Mouse (Mus musculus): ENCODE results near the gene Eif4a1.
A peak's percentile ranks its signal among the peaks of the same experiment; 100 is the strongest.
"Not testable (repeated sequence)": the region's sequence is repeated elsewhere in the genome, so short reads cannot be mapped to it uniquely, and the experiment has no call there.

The Eif4a1 gene

GRCm38 (mm10) chr11:69632284-69633089 is 39.7 kb downstream of the Eif4a1 start, which contains the start of gene Fxr2:
TSS of gene Fxr2 (plus strand) at chr11:69632990.
- peak; percentile 100 for DNase-seq

- DNase-seq = no peak
These were observed 42.4 kb downstream of the Eif4a1 start for GRCm38 (mm10) chr11:69629802-69630201.

- DNase-seq = peak; percentile 84
These were observed 43.9 kb downstream of the Eif4a1 start for GRCm38 (mm10) chr11:69628286-69628685.

- DNase-seq = not testable (repeated sequence)
These were observed 47.9 kb downstream of the Eif4a1 start for GRCm38 (mm10) chr11:69624339-69624738.

GRCm38 (mm10) chr11:69623006-69623405 is 49.2 kb downstream of the Eif4a1 start:
- DNase-seq = no peak

- DNase-seq = no peak
These were observed 49.8 kb downstream of the Eif4a1 start for GRCm38 (mm10) chr11:69622406-69622805.

GRCm38 (mm10) chr11:69621571-69622268 is 50.5 kb downstream of the Eif4a1 start, which contains the start of gene Sat2:
TSS of gene Sat2 (plus strand) at chr11:69622024.
- DNase-seq = peak; percentile 73

- DNase-seq = no peak
These were observed 51.7 kb downstream of the Eif4a1 start for GRCm38 (mm10) chr11:69620394-69621081.

GRCm38 (mm10) chr11:69617805-69618204 is 54.4 kb downstream of the Eif4a1 start, which contains the start of gene Shbg:
TSS of gene Shbg (minus strand) at chr11:69617905.
- no peak for DNase-seq
